Mouse (Mus musculus): ENCODE data around the gene Rnaseh2a. TPM values are rescaled to one million over a fixed set of nuclear protein-coding genes. Genes with fewer than 3 reads are reported as not detected.

Gene Rnaseh2a
- total and polyA plus RNA-seq, 2 experiments: 17.1 to 28.3 TPM

GRCm38 (mm10) chr8:84967532-84968304, 1.8 kb downstream of the Rnaseh2a start:
- 95% methylated on average over 13 of the region's 13 CpGs for WGBS
- Histone ChIP-seq H3K27ac (replicated peaks; ENCODE audit: insufficient read depth, low read depth, low read length) (no peak overlapping the region), H3K36me3 (ENCODE audit: control insufficient read depth, insufficient read depth, low read length) (peaks cover 3% of the 10 kb centered on the region), H3K4me3 (ENCODE audit: insufficient read depth, low read depth, low read length) (no peak overlapping the region), H3K4me1 (ENCODE audit: control insufficient read depth, insufficient read depth, low read length) (peaks cover 14% of the 10 kb centered on the region), H3K9ac (ENCODE audit: low read depth, low read length) (no peak overlapping the region), H3K27me3 (ENCODE audit: control insufficient read depth, insufficient read depth, low read length) (no peaks in the 10 kb centered on the region), H3K79me2 (ENCODE audit: control insufficient read depth, insufficient read depth, low read length) (no peaks in the 10 kb centered on the region)
- TF ChIP-seq CTCF (IDR thresholded peaks at IDR 0.05; ENCODE audit: low read depth, low read length): no peak
- TF ChIP-seq POLR2A (IDR thresholded peaks at IDR 0.05; ENCODE audit: extremely low read depth, insufficient read depth, low read length): no peak
- no peak for DNase-seq (ENCODE audit: extremely low read depth, low read depth, low spot score)

GRCm38 (mm10) chr8:84966603-84967002, 3.0 kb downstream of the Rnaseh2a start:
- H3K79me2 ChIP-seq (ENCODE audit: control insufficient read depth, insufficient read depth, low read length): no peaks in the 10 kb centered on the region
- no peak for TF ChIP-seq POLR2A (IDR thresholded peaks at IDR 0.05; ENCODE audit: extremely low read depth, insufficient read depth, low read length)
- TF ChIP-seq CTCF (IDR thresholded peaks at IDR 0.05; ENCODE audit: low read depth, low read length): no peak
- DNase-seq (ENCODE audit: extremely low read depth, low read depth, low spot score): no peak
- no peak overlapping the region for H3K27ac ChIP-seq (replicated peaks; ENCODE audit: insufficient read depth, low read depth, low read length)
- no peaks in the 10 kb centered on the region for H3K27me3 ChIP-seq (ENCODE audit: control insufficient read depth, insufficient read depth, low read length)
- no peak overlapping the region for H3K4me3 ChIP-seq (ENCODE audit: insufficient read depth, low read depth, low read length)
- WGBS: 34% methylated on average over 3 of the region's 3 CpGs
- peaks cover 14% of the 10 kb centered on the region for H3K4me1 ChIP-seq (ENCODE audit: control insufficient read depth, insufficient read depth, low read length)
- no peak overlapping the region for H3K9ac ChIP-seq (ENCODE audit: low read depth, low read length)
- peaks cover under 1% of the 10 kb centered on the region; the same call in 1 of the 2 replicates for H3K36me3 ChIP-seq (ENCODE audit: control insufficient read depth, insufficient read depth, low read length)

GRCm38 (mm10) chr8:84965731-84966291, 3.8 kb downstream of the Rnaseh2a start:
- Histone ChIP-seq H3K79me2 (ENCODE audit: control insufficient read depth, insufficient read depth, low read length) (no peaks in the 10 kb centered on the region), H3K4me1 (ENCODE audit: control insufficient read depth, insufficient read depth, low read length) (peaks cover 14% of the 10 kb centered on the region), H3K36me3 (ENCODE audit: control insufficient read depth, insufficient read depth, low read length) (no peaks in the 10 kb centered on the region), H3K27ac (replicated peaks; ENCODE audit: insufficient read depth, low read depth, low read length) (peak overlapping the region; percentile 51), H3K9ac (ENCODE audit: low read depth, low read length) (peak overlapping the region; percentile 61), H3K4me3 (ENCODE audit: insufficient read depth, low read depth, low read length) (peak overlapping the region; percentile 69), H3K27me3 (ENCODE audit: control insufficient read depth, insufficient read depth, low read length) (no peaks in the 10 kb centered on the region)
- WGBS: under 1% methylated on average over 41 of the region's 41 CpGs
- peak; percentile 94 for DNase-seq (ENCODE audit: extremely low read depth, low read depth, low spot score)
- TF ChIP-seq CTCF (IDR thresholded peaks at IDR 0.05; ENCODE audit: low read depth, low read length): no peak
- TF ChIP-seq POLR2A (IDR thresholded peaks at IDR 0.05; ENCODE audit: extremely low read depth, insufficient read depth, low read length): peak; percentile 48; the same call in 1 of the 2 replicates

GRCm38 (mm10) chr8:84963952-84964351, 5.6 kb downstream of the Rnaseh2a start:
- Histone ChIP-seq H3K27me3 (ENCODE audit: control insufficient read depth, insufficient read depth, low read length) (no peaks in the 10 kb centered on the region), H3K4me3 (ENCODE audit: insufficient read depth, low read depth, low read length) (no peak overlapping the region), H3K9ac (ENCODE audit: low read depth, low read length) (no peak overlapping the region), H3K4me1 (ENCODE audit: control insufficient read depth, insufficient read depth, low read length) (peaks cover 15% of the 10 kb centered on the region), H3K36me3 (ENCODE audit: control insufficient read depth, insufficient read depth, low read length) (no peaks in the 10 kb centered on the region), H3K27ac (replicated peaks; ENCODE audit: insufficient read depth, low read depth, low read length) (no peak overlapping the region), H3K79me2 (ENCODE audit: control insufficient read depth, insufficient read depth, low read length) (no peaks in the 10 kb centered on the region)
- 82% methylated on average over 4 of the region's 4 CpGs for WGBS
- TF ChIP-seq POLR2A (IDR thresholded peaks at IDR 0.05; ENCODE audit: extremely low read depth, insufficient read depth, low read length) (no peak), CTCF (IDR thresholded peaks at IDR 0.05; ENCODE audit: low read depth, low read length) (no peak)
- DNase-seq (ENCODE audit: extremely low read depth, low read depth, low spot score): no peak

- peak; percentile 93 for DNase-seq (ENCODE audit: extremely low read depth, low read depth, low spot score)
- no peaks in the 10 kb centered on the region for H3K27me3 ChIP-seq (ENCODE audit: control insufficient read depth, insufficient read depth, low read length)
- no peak overlapping the region for H3K4me3 ChIP-seq (ENCODE audit: insufficient read depth, low read depth, low read length)
- TF ChIP-seq CTCF (IDR thresholded peaks at IDR 0.05; ENCODE audit: low read depth, low read length): no peak
- no peak for TF ChIP-seq POLR2A (IDR thresholded peaks at IDR 0.05; ENCODE audit: extremely low read depth, insufficient read depth, low read length)
- no peaks in the 10 kb centered on the region for H3K79me2 ChIP-seq (ENCODE audit: control insufficient read depth, insufficient read depth, low read length)
- peaks cover 7% of the 10 kb centered on the region; the same call in 1 of the 2 replicates for H3K4me1 ChIP-seq (ENCODE audit: control insufficient read depth, insufficient read depth, low read length)
- H3K27ac ChIP-seq (replicated peaks; ENCODE audit: insufficient read depth, low read depth, low read length): peak overlapping the region; percentile 82
- no peaks in the 10 kb centered on the region for H3K36me3 ChIP-seq (ENCODE audit: control insufficient read depth, insufficient read depth, low read length)
- 37% methylated on average over 7 of the region's 7 CpGs for WGBS
- peak overlapping the region; percentile 60 for H3K9ac ChIP-seq (ENCODE audit: low read depth, low read length)
These were observed 9.8 kb downstream of the Rnaseh2a start for GRCm38 (mm10) chr8:84959811-84960210.

- Histone ChIP-seq H3K27ac (replicated peaks; ENCODE audit: insufficient read depth, low read depth, low read length) (no peak overlapping the region), H3K27me3 (ENCODE audit: control insufficient read depth, insufficient read depth, low read length) (no peaks in the 10 kb centered on the region), H3K36me3 (ENCODE audit: control insufficient read depth, insufficient read depth, low read length) (no peaks in the 10 kb centered on the region), H3K4me3 (ENCODE audit: insufficient read depth, low read depth, low read length) (no peak overlapping the region), H3K4me1 (ENCODE audit: control insufficient read depth, insufficient read depth, low read length) (peaks cover 7% of the 10 kb centered on the region; the same call in 1 of the 2 replicates), H3K9ac (ENCODE audit: low read depth, low read length) (no peak overlapping the region), H3K79me2 (ENCODE audit: control insufficient read depth, insufficient read depth, low read length) (no peaks in the 10 kb centered on the region)
- 64% methylated on average over 2 of the region's 2 CpGs for WGBS
- peak; percentile 49 for DNase-seq (ENCODE audit: extremely low read depth, low read depth, low spot score)
- TF ChIP-seq POLR2A (IDR thresholded peaks at IDR 0.05; ENCODE audit: extremely low read depth, insufficient read depth, low read length) (no peak), CTCF (IDR thresholded peaks at IDR 0.05; ENCODE audit: low read depth, low read length) (peak; percentile 57)
These were observed 12.8 kb downstream of the Rnaseh2a start for GRCm38 (mm10) chr8:84956768-84957167.
